Mouse (Mus musculus) forebrain, embryonic 14.5 days (tissue): Measurements from ENCODE around the gene Phrf1. TPM values are rescaled to one million over a fixed set of nuclear protein-coding genes. Genes with fewer than 3 reads are reported as not detected.

Source experiments
- ATAC-seq: fragments of 200-750 bp; cut with Nextera tagmentation; 2 replicates; pipeline ENCODE4 v1.8.0; 2017; ENCODE audit warnings: mild to moderate bottlenecking, moderate library complexity
- DNase-seq: peaks from one replicate; pipeline ENCODE4 v3.0.0-alpha.2; 2015; ENCODE audit warnings: low spot score
- H3K27ac ChIP-seq: fragments of 300-500 bp; sonication (generic); 2 replicates; pipeline ENCODE4 v1.5.1; 2014; ENCODE audit warnings: low read depth, mild to moderate bottlenecking, control low read depth, low read length, moderate library complexity
- H3K27me3 ChIP-seq: fragments of 300-500 bp; sonication (generic); replicated peaks from 2 replicates; pipeline ENCODE4 v1.6.1; 2014; ENCODE audit warnings: low read length, control low read depth, mixed read lengths; ENCODE audit not compliant: control insufficient read depth, insufficient read depth
- H3K36me3 ChIP-seq: fragments of 300-500 bp; sonication (generic); 2 replicates; pipeline ENCODE4 v1.6.1; 2014; ENCODE audit warnings: low read length, control low read depth; ENCODE audit not compliant: control insufficient read depth, insufficient read depth
- H3K4me1 ChIP-seq: fragments of 300-500 bp; sonication (generic); 2 replicates; pipeline ENCODE4 v1.6.1; 2014; ENCODE audit warnings: antibody characterized with exemption, low read length, control low read depth; ENCODE audit not compliant: control insufficient read depth, insufficient read depth
- H3K4me2 ChIP-seq: fragments of 300-500 bp; sonication (generic); 2 replicates; pipeline ENCODE4 v1.6.1; 2014; ENCODE audit warnings: mild to moderate bottlenecking, control low read depth, low read length
- H3K4me3 ChIP-seq: fragments of 300-500 bp; sonication (generic); 2 replicates; pipeline ENCODE4 v1.5.1; 2014; ENCODE audit warnings: low read depth, low read length, control low read depth
- H3K9ac ChIP-seq: fragments of 300-500 bp; sonication (generic); 2 replicates; pipeline ENCODE4 v1.6.1; 2014; ENCODE audit warnings: mild to moderate bottlenecking, low read length, control low read depth, moderate library complexity
- H3K9me3 ChIP-seq: fragments of 300-500 bp; sonication (generic); replicated peaks from 2 replicates; pipeline ENCODE4 v1.6.1; 2016; ENCODE audit warnings: low read length, control low read depth, mixed read lengths; ENCODE audit not compliant: control insufficient read depth
- WGBS: fragments of 180-500 bp; shearing (Covaris S2); extraction: QIAGEN DNeasy Blood & Tissue Kit; methylation state at CpG from one replicate; pipeline ENCODE4 v1.1.7; 2014; 5-methylcytosine and 5-hydroxymethylcytosine counted together
- polyA plus RNA-seq: library from polyadenylated mRNA; unstranded; fragments of >200 nt; fragmentation: Nextera tagmentation; extraction: Ambion mirVana; gene quantifications from 2 replicates; pipeline ENCODE4 v1.2.1, GENCODE M21; 2014

Phrf1 gene
- polyA plus RNA-seq, 1 experiment from 2014 or later: 64.2 TPM

- H3K9ac ChIP-seq: no peak overlapping the region
- H3K4me2 ChIP-seq: no peak overlapping the region
- H3K36me3 ChIP-seq: no peaks in the 10 kb centered on the region
- DNase-seq (no peak), ATAC-seq (no peak)
- H3K4me1 ChIP-seq: no peaks in the 10 kb centered on the region
- no peak overlapping the region for H3K4me3 ChIP-seq
- no peaks in the 10 kb centered on the region for H3K9me3 ChIP-seq
- WGBS: 62% methylated on average over 3 of the region's 3 CpGs
- no peak overlapping the region for H3K27ac ChIP-seq
- no peaks in the 10 kb centered on the region for H3K27me3 ChIP-seq
Measured at GRCm38 (mm10) chr7:141209526-141209925, 19.1 kb upstream of the Phrf1 start.

- no peak overlapping the region for H3K4me3 ChIP-seq
- H3K27ac ChIP-seq: no peak overlapping the region
- 89% methylated on average over 12 of the region's 12 CpGs for WGBS
- no peaks in the 10 kb centered on the region for H3K27me3 ChIP-seq
- no peaks in the 10 kb centered on the region for H3K9me3 ChIP-seq
- H3K36me3 ChIP-seq: no peaks in the 10 kb centered on the region
- ATAC-seq: no peak
- H3K9ac ChIP-seq: no peak overlapping the region
- H3K4me1 ChIP-seq: peaks cover 3% of the 10 kb centered on the region
- DNase-seq: no peak
- H3K4me2 ChIP-seq: no peak overlapping the region
Measured at GRCm38 (mm10) chr7:141210137-141210536, 18.4 kb upstream of the Phrf1 start.

- H3K9me3 ChIP-seq: no peaks in the 10 kb centered on the region
- peaks cover 5% of the 10 kb centered on the region for H3K4me1 ChIP-seq
- WGBS: 91% methylated on average over 14 of the region's 14 CpGs
- H3K9ac ChIP-seq: no peak overlapping the region
- no peak overlapping the region for H3K4me3 ChIP-seq
- no peaks in the 10 kb centered on the region for H3K27me3 ChIP-seq
- no peak for DNase-seq
- H3K4me2 ChIP-seq: no peak overlapping the region
- H3K27ac ChIP-seq: no peak overlapping the region
- H3K36me3 ChIP-seq: no peaks in the 10 kb centered on the region
- ATAC-seq: no peak
Measured at GRCm38 (mm10) chr7:141210606-141211131, 17.9 kb upstream of the Phrf1 start.

GRCm38 (mm10) chr7:141213133-141213532, 15.5 kb upstream of the Phrf1 start:
- Histone ChIP-seq H3K27ac (no peak overlapping the region), H3K4me1 (peaks cover 11% of the 10 kb centered on the region), H3K4me3 (no peak overlapping the region), H3K4me2 (no peak overlapping the region), H3K27me3 (no peaks in the 10 kb centered on the region), H3K9ac (no peak overlapping the region), H3K36me3 (no peaks in the 10 kb centered on the region; the same call in 1 of the 2 replicates), H3K9me3 (no peaks in the 10 kb centered on the region)
- 86% methylated on average over 3 of the region's 3 CpGs for WGBS
- ATAC-seq (no peak), DNase-seq (no peak)

GRCm38 (mm10) chr7:141213605-141214235, 14.9 kb upstream of the Phrf1 start, which contains the start of gene Lmntd2:
Gene Lmntd2 (minus strand): TSS chr7:141214080.
- H3K4me2 ChIP-seq: peak within 1 kb of the TSS; percentile 94
- H3K9ac ChIP-seq: peak within 1 kb of the TSS; percentile 73
- H3K9me3 ChIP-seq: no peaks in the 10 kb centered on the region
- no peak for ATAC-seq
- peak within 1 kb of the TSS; percentile 84 for H3K27ac ChIP-seq
- H3K27me3 ChIP-seq: no peaks in the 10 kb centered on the region
- H3K36me3 ChIP-seq: peaks cover 6% of the 10 kb centered on the region; the same call in 1 of the 2 replicates
- 95% methylated on average over 11 of the region's 11 CpGs for WGBS
- peak within 1 kb of the TSS; percentile 70 for H3K4me3 ChIP-seq
- no peak for DNase-seq
- peaks cover 11% of the 10 kb centered on the region for H3K4me1 ChIP-seq

GRCm38 (mm10) chr7:141214310-141214709, 14.3 kb upstream of the Phrf1 start:
- no peak overlapping the region for H3K4me2 ChIP-seq
- H3K9ac ChIP-seq: no peak overlapping the region
- H3K27ac ChIP-seq: no peak overlapping the region
- H3K27me3 ChIP-seq: no peaks in the 10 kb centered on the region
- WGBS: 72% methylated on average over 3 of the region's 3 CpGs
- H3K9me3 ChIP-seq: no peaks in the 10 kb centered on the region
- no peak overlapping the region for H3K4me3 ChIP-seq
- peaks cover 7% of the 10 kb centered on the region; the same call in 1 of the 2 replicates for H3K36me3 ChIP-seq
- peaks cover 11% of the 10 kb centered on the region for H3K4me1 ChIP-seq
- ATAC-seq: no peak
- no peak for DNase-seq

- peak; percentile 96 for ATAC-seq
- H3K27me3 ChIP-seq: no peaks in the 10 kb centered on the region
- under 1% methylated on average over 40 of the region's 41 CpGs for WGBS
- H3K9me3 ChIP-seq: no peaks in the 10 kb centered on the region
- peak within 1 kb of the TSS; percentile 84 for H3K27ac ChIP-seq
- peak; percentile 96 for DNase-seq
- H3K4me1 ChIP-seq: peaks cover 11% of the 10 kb centered on the region
- H3K4me2 ChIP-seq: peak within 1 kb of the TSS; percentile 94
- peak within 1 kb of the TSS; percentile 73 for H3K9ac ChIP-seq
- H3K36me3 ChIP-seq: peaks cover 7% of the 10 kb centered on the region; the same call in 1 of the 2 replicates
- H3K4me3 ChIP-seq: peak within 1 kb of the TSS; percentile 70
Measured at GRCm38 (mm10) chr7:141215101-141215879, 13.3 kb upstream of the Phrf1 start, which contains the start of gene Rassf7. Gene Rassf7 (plus strand): TSS chr7:141215860.

GRCm38 (mm10) chr7:141215880-141216733, 12.5 kb upstream of the Phrf1 start:
- WGBS: 1% methylated on average over 42 of the region's 42 CpGs
- Histone ChIP-seq H3K4me2 (peak overlapping the region; percentile 94), H3K4me1 (peaks cover 11% of the 10 kb centered on the region), H3K27me3 (no peaks in the 10 kb centered on the region), H3K36me3 (peaks cover 7% of the 10 kb centered on the region; the same call in 1 of the 2 replicates), H3K27ac (peak overlapping the region; percentile 44; the same call in 1 of the 2 replicates), H3K9me3 (no peaks in the 10 kb centered on the region), H3K4me3 (peak overlapping the region; percentile 70), H3K9ac (peak overlapping the region; percentile 73)
- ATAC-seq (peak; percentile 65), DNase-seq (no peak)
